Mouse (Mus musculus): ENCODE data around the gene Nid1. TPM values are rescaled to one million over a fixed set of nuclear protein-coding genes. Genes with fewer than 3 reads are reported as not detected.

Nid1 gene
- polyA plus RNA-seq, 1 experiment from 2014 or later: 90.2 TPM

DNA sequence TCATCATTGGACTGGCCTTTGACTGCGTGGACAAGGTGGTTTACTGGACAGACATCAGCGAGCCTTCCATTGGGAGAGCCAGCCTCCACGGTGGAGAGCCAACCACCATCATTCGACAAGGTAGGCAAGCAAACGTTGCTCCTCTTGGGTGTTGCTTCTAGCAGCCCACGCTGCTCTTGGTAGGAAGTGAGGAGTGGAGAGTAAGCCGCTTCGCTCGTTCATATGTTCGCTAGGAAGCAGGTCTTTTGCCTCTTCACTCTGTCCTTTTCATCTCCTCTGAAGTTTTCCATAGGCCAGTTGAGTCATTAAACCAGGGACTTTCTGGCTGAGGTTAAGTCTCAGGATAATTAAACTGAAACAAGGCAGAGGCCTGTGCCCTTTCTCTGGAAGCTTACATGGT, 65.1 kb downstream of the Nid1 start:
- peaks cover 17% of the 10 kb centered on the region for H3K36me3 ChIP-seq
- no peak overlapping the region for H3K4me2 ChIP-seq (replicated peaks)
- no peaks in the 10 kb centered on the region for H3K4me1 ChIP-seq
- no peak overlapping the region for H3K27ac ChIP-seq (replicated peaks)
- H3K9me3 ChIP-seq (replicated peaks): no peaks in the 10 kb centered on the region
- H3K27me3 ChIP-seq: no peaks in the 10 kb centered on the region
- ATAC-seq (ENCODE audit: insufficient number of reproducible peaks, low FRiP score, low TSS enrichment, low read depth): no peak
- no peak overlapping the region for H3K9ac ChIP-seq
- WGBS: 94% methylated on average over 10 of the region's 10 CpGs
- no peak overlapping the region for H3K4me3 ChIP-seq (replicated peaks)

- H3K9me3 ChIP-seq (replicated peaks): no peaks in the 10 kb centered on the region
- WGBS: 42% methylated on average over 4 of the region's 4 CpGs
- no peaks in the 10 kb centered on the region for H3K4me1 ChIP-seq
- no peaks in the 10 kb centered on the region for H3K27me3 ChIP-seq
- H3K9ac ChIP-seq: no peak overlapping the region
- peak overlapping the region; percentile 30 for H3K27ac ChIP-seq (replicated peaks)
- ATAC-seq (ENCODE audit: insufficient number of reproducible peaks, low FRiP score, low TSS enrichment, low read depth): no peak
- H3K4me2 ChIP-seq (replicated peaks): no peak overlapping the region
- peaks cover 20% of the 10 kb centered on the region for H3K36me3 ChIP-seq
- no peak overlapping the region for H3K4me3 ChIP-seq (replicated peaks)
These were observed 66.5 kb downstream of the Nid1 start for GRCm38 (mm10) chr13:13503695-13504386.

DNA sequence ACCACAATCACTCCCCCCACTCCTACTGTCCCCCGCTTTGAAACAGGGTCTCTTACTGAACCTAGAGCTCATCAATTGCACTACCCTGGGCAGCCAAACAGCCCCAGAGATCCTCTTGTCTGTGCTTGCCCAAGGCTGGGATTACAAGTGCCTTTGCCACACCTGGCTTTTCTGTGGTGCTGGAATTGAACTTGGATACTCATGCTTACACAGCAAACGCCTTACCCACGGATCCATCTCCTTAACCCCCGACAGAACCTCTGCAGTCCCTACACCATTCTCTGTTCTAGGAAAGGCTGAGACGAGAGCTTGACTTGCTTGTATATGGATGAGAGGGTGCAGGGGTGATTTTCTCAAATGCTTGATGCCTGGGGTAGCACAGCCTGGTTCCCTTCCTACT, 67.7 kb downstream of the Nid1 start:
- Histone ChIP-seq H3K9ac (no peak overlapping the region), H3K4me3 (replicated peaks) (no peak overlapping the region), H3K27me3 (no peaks in the 10 kb centered on the region), H3K27ac (replicated peaks) (no peak overlapping the region), H3K4me1 (no peaks in the 10 kb centered on the region), H3K4me2 (replicated peaks) (no peak overlapping the region), H3K36me3 (peaks cover 18% of the 10 kb centered on the region; the same call in 1 of the 2 replicates), H3K9me3 (replicated peaks) (no peaks in the 10 kb centered on the region)
- WGBS: 72% methylated on average over 5 of the region's 5 CpGs
- ATAC-seq (ENCODE audit: insufficient number of reproducible peaks, low FRiP score, low TSS enrichment, low read depth): no peak

DNA sequence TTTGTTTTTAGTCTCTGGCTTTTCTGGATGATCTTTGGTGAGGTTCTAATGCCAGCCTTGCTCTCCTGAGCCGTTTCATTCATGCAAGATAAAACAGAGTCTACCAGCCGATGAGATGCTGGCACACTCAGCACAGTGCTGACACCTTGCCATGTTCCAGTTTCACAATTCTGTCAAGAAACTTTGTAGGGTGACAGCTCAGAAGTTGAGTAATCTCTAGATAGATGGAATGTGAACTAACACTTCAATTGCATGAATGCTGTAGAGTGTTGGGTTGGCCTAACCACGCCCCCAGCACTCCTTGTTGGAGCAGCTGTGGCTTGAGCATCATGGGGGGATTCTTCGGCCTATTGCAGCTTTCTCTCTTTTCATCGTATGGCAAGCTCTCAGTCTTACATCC, 69.2 kb downstream of the Nid1 start:
- no peak overlapping the region for H3K4me3 ChIP-seq (replicated peaks)
- ATAC-seq (ENCODE audit: insufficient number of reproducible peaks, low FRiP score, low TSS enrichment, low read depth): no peak
- peaks cover 21% of the 10 kb centered on the region; the same call in 1 of the 2 replicates for H3K36me3 ChIP-seq
- no peak overlapping the region for H3K27ac ChIP-seq (replicated peaks)
- H3K9me3 ChIP-seq (replicated peaks): no peaks in the 10 kb centered on the region
- 83% methylated on average over 5 of the region's 5 CpGs for WGBS
- H3K4me1 ChIP-seq: no peaks in the 10 kb centered on the region
- no peaks in the 10 kb centered on the region for H3K27me3 ChIP-seq
- no peak overlapping the region for H3K4me2 ChIP-seq (replicated peaks)
- H3K9ac ChIP-seq: no peak overlapping the region

DNA sequence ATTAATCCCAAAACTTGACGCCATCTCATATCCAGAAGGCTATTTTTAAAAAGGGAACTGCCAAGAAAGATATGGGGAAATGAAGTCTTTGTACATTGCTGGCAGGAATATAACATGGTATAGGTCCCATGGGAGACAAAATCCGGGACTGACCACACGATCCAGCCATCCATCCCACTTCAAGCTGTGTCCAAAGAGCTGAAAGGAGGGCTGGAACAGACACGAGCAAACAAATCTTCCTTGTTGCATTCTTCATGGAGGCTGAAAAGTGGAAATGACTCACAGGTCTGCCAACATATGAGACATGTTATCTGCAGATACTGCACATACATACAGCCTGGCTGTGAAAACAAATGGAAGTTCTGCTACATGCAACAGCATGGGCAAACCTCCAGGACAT, 77.5 kb downstream of the Nid1 start:
- Histone ChIP-seq H3K9me3 (replicated peaks) (no peaks in the 10 kb centered on the region), H3K4me2 (replicated peaks) (no peak overlapping the region), H3K9ac (no peak overlapping the region), H3K36me3 (0 out of 2 replicates have a peak, but pooled peaks cover 4% of the 10 kb centered on the region), H3K27ac (replicated peaks) (no peak overlapping the region), H3K27me3 (no peaks in the 10 kb centered on the region), H3K4me1 (no peaks in the 10 kb centered on the region), H3K4me3 (replicated peaks) (no peak overlapping the region)
- no peak for ATAC-seq (ENCODE audit: insufficient number of reproducible peaks, low FRiP score, low TSS enrichment, low read depth)
- WGBS: 70% methylated on average over 4 of the region's 4 CpGs

- Histone ChIP-seq H3K36me3 (no peaks in the 10 kb centered on the region), H3K4me1 (no peaks in the 10 kb centered on the region), H3K4me2 (replicated peaks) (no peak overlapping the region), H3K4me3 (replicated peaks) (no peak overlapping the region), H3K9ac (no peak overlapping the region), H3K9me3 (replicated peaks) (no peaks in the 10 kb centered on the region), H3K27me3 (no peaks in the 10 kb centered on the region), H3K27ac (replicated peaks) (no peak overlapping the region)
- ATAC-seq (ENCODE audit: insufficient number of reproducible peaks, low FRiP score, low TSS enrichment, low read depth): no peak
- WGBS: 49% methylated on average over 17 of the region's 17 CpGs
These were observed 79.2 kb downstream of the Nid1 start for GRCm38 (mm10) chr13:13516376-13517225.

GRCm38 (mm10) chr13:13518114-13518513, 80.8 kb downstream of the Nid1 start:
- H3K4me3 ChIP-seq (replicated peaks): no peak overlapping the region
- H3K4me1 ChIP-seq: no peaks in the 10 kb centered on the region
- H3K9ac ChIP-seq: no peak overlapping the region
- no peaks in the 10 kb centered on the region for H3K36me3 ChIP-seq
- H3K27me3 ChIP-seq: no peaks in the 10 kb centered on the region
- ATAC-seq (ENCODE audit: insufficient number of reproducible peaks, low FRiP score, low TSS enrichment, low read depth): no peak
- H3K27ac ChIP-seq (replicated peaks): no peak overlapping the region
- 84% methylated on average over 7 of the region's 7 CpGs for WGBS
- H3K9me3 ChIP-seq (replicated peaks): no peaks in the 10 kb centered on the region
- H3K4me2 ChIP-seq (replicated peaks): no peak overlapping the region

- no peak overlapping the region for H3K9ac ChIP-seq
- H3K27ac ChIP-seq (replicated peaks): no peak overlapping the region
- H3K4me3 ChIP-seq (replicated peaks): no peak overlapping the region
- H3K27me3 ChIP-seq: no peaks in the 10 kb centered on the region
- no peaks in the 10 kb centered on the region for H3K36me3 ChIP-seq
- H3K9me3 ChIP-seq (replicated peaks): no peaks in the 10 kb centered on the region
- WGBS: 86% methylated on average over 5 of the region's 5 CpGs
- H3K4me2 ChIP-seq (replicated peaks): no peak overlapping the region
- ATAC-seq (ENCODE audit: insufficient number of reproducible peaks, low FRiP score, low TSS enrichment, low read depth): no peak
- no peaks in the 10 kb centered on the region for H3K4me1 ChIP-seq
These were observed 83.1 kb downstream of the Nid1 start for GRCm38 (mm10) chr13:13520436-13520835.

DNA sequence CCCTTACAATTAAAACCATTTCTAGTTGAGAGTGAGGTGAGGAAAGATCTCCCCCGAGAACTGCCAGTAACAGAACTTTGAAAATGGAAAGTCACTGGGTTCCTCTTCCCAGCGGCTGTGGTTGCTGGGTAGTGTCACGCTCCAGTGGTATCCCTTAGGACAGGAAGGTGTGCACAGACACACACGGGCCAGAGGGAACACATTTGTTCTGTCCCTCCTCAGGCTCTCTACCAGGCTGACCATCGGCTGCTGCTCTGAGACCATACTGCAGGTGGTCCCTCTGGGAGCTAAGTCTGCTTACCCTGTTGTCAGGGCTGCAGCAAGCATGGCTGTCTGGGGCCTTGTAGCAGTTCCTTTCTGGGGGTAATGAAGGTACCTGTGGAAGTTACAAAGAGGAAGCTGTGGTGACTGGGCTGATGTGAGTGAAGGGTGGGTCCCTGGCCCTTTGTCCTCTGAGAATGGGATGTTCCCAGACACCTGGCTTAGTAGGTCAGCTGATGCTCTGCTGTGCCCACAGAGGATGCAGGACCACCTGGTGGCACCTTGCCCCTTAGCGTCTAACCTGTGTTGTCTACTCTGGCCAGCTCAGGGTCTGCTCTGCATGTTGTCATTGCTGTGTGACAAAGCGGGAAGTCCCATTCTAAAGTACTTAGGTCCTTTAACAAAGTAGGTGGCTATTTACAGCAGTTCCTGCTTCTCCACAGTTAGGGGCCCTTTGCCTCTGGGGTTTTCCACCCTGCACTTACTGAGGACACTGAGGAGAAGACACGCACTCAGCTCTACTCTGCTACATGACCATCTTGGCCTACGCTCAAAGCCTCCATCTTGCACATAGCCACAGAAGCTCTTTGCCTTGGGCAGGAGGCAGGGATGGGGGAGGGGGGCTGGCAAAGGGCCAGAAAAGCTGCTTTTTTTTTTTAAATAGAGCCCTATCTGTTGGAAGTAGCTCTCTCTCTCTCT, 86.6 kb downstream of the Nid1 start:
- Histone ChIP-seq H3K27me3 (no peaks in the 10 kb centered on the region), H3K9ac (no peak overlapping the region), H3K9me3 (replicated peaks) (no peaks in the 10 kb centered on the region), H3K27ac (replicated peaks) (no peak overlapping the region), H3K4me3 (replicated peaks) (no peak overlapping the region), H3K4me2 (replicated peaks) (no peak overlapping the region), H3K36me3 (no peaks in the 10 kb centered on the region), H3K4me1 (no peaks in the 10 kb centered on the region)
- 70% methylated on average over 9 of the region's 9 CpGs for WGBS
- ATAC-seq (ENCODE audit: insufficient number of reproducible peaks, low FRiP score, low TSS enrichment, low read depth): no peak

DNA sequence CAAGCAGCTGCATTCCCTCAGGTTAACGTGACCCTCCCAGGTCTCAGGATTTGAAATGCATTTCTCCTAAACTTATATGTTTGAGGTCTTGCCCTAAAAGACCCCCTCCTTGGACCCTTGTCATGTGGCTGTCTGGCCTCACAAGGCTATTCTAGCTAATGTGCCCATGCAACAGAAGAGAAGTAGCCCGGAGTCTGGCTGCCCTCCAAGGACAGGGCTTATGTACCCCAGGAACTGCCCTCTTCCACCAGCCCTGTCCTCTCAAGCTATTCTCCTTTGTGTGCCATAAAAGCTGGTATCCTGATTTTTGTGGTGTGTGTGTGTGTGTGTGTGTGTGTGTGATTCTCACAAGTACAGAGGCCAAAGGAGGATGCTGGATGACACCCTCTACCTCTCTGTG, 87.9 kb downstream of the Nid1 start:
- Histone ChIP-seq H3K4me1 (no peaks in the 10 kb centered on the region), H3K36me3 (no peaks in the 10 kb centered on the region), H3K9me3 (replicated peaks) (no peaks in the 10 kb centered on the region), H3K4me2 (replicated peaks) (no peak overlapping the region), H3K4me3 (replicated peaks) (no peak overlapping the region), H3K27ac (replicated peaks) (no peak overlapping the region), H3K9ac (no peak overlapping the region), H3K27me3 (no peaks in the 10 kb centered on the region)
- 88% methylated on average over 2 of the region's 2 CpGs for whole genome bisulfite sequencing
- no peak for ATAC-seq (ENCODE audit: insufficient number of reproducible peaks, low FRiP score, low TSS enrichment, low read depth)

- 74% methylated on average over 5 of the region's 5 CpGs for WGBS
- Histone ChIP-seq H3K27ac (replicated peaks) (no peak overlapping the region), H3K27me3 (no peaks in the 10 kb centered on the region), H3K4me1 (no peaks in the 10 kb centered on the region), H3K4me3 (replicated peaks) (no peak overlapping the region), H3K36me3 (no peaks in the 10 kb centered on the region), H3K9me3 (replicated peaks) (no peaks in the 10 kb centered on the region), H3K9ac (no peak overlapping the region), H3K4me2 (replicated peaks) (no peak overlapping the region)
- ATAC-seq (ENCODE audit: insufficient number of reproducible peaks, low FRiP score, low TSS enrichment, low read depth): no peak
These were observed 88.5 kb downstream of the Nid1 start for GRCm38 (mm10) chr13:13525877-13526276.
